Mouse (Mus musculus): ENCODE results near the gene Olfr313.

- TF ChIP-seq MYOG (IDR thresholded peaks at IDR 0.05; ENCODE audit: control insufficient read depth, extremely low read depth, insufficient read length) = no peak
- TF ChIP-seq CTCF (IDR thresholded peaks at IDR 0.05; ENCODE audit: control insufficient read depth, insufficient read depth, insufficient read length) = no peak
- TF ChIP-seq CEBPB (IDR thresholded peaks at IDR 0.05; ENCODE audit: low read depth) = no peak
- no peak for TF ChIP-seq MAX (IDR thresholded peaks at IDR 0.05)
These were observed 10.4 kb upstream of the Olfr313 start for GRCm38 (mm10) chr11:58804393-58804792.

Measured in C2C12 (cell line).